Mouse (Mus musculus) brain, embryonic 14.5 days (tissue): ENCODE results near the gene Nr1i3.

Experiments used
- CTCF ChIP-seq: fragments of 200-500 bp; IDR thresholded peaks from 2 replicates; pipeline ENCODE4 v1.5.1; 2012; ENCODE audit warnings: inconsistent platforms, mild to moderate bottlenecking, moderate library complexity, borderline replicate concordance; ENCODE audit not compliant: insufficient read depth, insufficient read length; ENCODE audit errors: extremely low read depth
- POLR2A ChIP-seq: fragments of 200-500 bp; IDR thresholded peaks from 2 replicates; pipeline ENCODE4 v1.6.1; 2012; ENCODE audit warnings: mild to moderate bottlenecking, inconsistent platforms, borderline replicate concordance; ENCODE audit not compliant: poor library complexity, insufficient read depth, insufficient read length, severe bottlenecking; ENCODE audit errors: extremely low read depth

DNA sequence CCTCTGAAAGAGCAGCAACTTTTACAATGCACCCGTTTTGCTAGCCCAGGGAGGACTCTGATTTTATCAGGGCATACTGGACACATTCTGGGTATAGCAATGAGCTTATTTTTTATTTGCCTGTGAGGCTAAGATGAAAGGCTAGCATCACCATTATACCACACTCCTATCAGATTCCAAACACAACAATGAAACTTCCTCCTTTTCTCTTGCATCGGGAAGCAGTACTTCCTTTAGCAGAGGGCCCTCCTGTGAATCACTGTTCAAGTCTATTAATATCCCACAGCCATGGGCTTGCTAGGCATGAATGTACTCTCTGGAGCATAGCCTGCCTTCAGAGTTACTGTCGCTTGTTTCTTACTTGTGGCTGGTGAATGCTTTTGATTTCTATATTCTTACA lies 42.6 kb upstream of the Nr1i3 start:
- TF ChIP-seq CTCF (no peak), POLR2A (no peak)
